In genomic region chr7:27277191-27277590, GRCm38 (mm10) we compare ENCODE assay signal across 12 mouse cellular contexts. TPM values are rescaled to one million over a fixed set of nuclear protein-coding genes. Genes with fewer than 3 reads are reported as not detected.
A peak's percentile ranks its signal among the peaks of the same experiment; 100 is the strongest.
DNase-seq lines count a peak whose midpoint lies in the region; ATAC-seq and TF ChIP-seq lines count a peak whose summit lies in the region.
"Had no signal": no experiment of that assay in that cellular context is flagged by ENCODE, and none has a peak within 500 bp of the region (broad histone marks: within the 10 kb centered on the region; RNA-seq: fewer than 3 reads in every experiment).

No protein-coding gene starts in this region.

- 79% methylated on average over 3 of the region's 3 CpGs for WGBS in liver, embryonic 12.5 days (ENCODE audit: insufficient replicate concordance)
- 75% methylated on average over 3 of the region's 3 CpGs for WGBS in liver, embryonic 14.5 days (ENCODE audit: insufficient replicate concordance)

- ATAC-seq in liver, embryonic 12.5 days, result no peak
- ATAC-seq in G1E (ENCODE audit: extremely low read depth, insufficient number of reproducible peaks, low FRiP score, poor library complexity, severe bottlenecking), result no peak
- no peak for ATAC-seq in liver, embryonic 14.5 days (ENCODE audit: insufficient read depth)
- ATAC-seq in inflammation-experienced regulatory T-cells, adult 6 months, result no peak
- ATAC-seq: forebrain, embryonic 13.5 days had no signal

- H3K27me3 ChIP-seq in liver, embryonic 12.5 days (replicated peaks), result no peaks in the 10 kb centered on the region
- H3K27me3 ChIP-seq in G1E (ENCODE audit: insufficient read depth, low read length), result peaks cover 9% of the 10 kb centered on the region; the same call in 1 of the 2 replicates
- H3K27me3 ChIP-seq in liver, embryonic 14.5 days (ENCODE audit: control insufficient read depth, insufficient read depth, low read length), result no peaks in the 10 kb centered on the region
- H3K27me3 ChIP-seq: forebrain, embryonic 13.5 days; hindbrain, embryonic 12.5 days; limb, embryonic 12.5 days had no signal

- H3K4me2 ChIP-seq in liver, embryonic 12.5 days, result no peak overlapping the region
- no peak overlapping the region for H3K4me2 ChIP-seq in liver, embryonic 14.5 days (ENCODE audit: low read depth)
- H3K4me2 ChIP-seq: forebrain, embryonic 13.5 days; hindbrain, embryonic 12.5 days; limb, embryonic 12.5 days had no signal

- H3K27ac ChIP-seq in liver, embryonic 12.5 days, result no peak overlapping the region
- no peak overlapping the region for H3K27ac ChIP-seq in liver, embryonic 14.5 days
- H3K27ac ChIP-seq: forebrain, embryonic 13.5 days; hindbrain, embryonic 12.5 days; limb, embryonic 12.5 days had no signal

- no peak for TF ChIP-seq EP300 in liver, embryonic 14.5 days (IDR thresholded peaks at IDR 0.05; ENCODE audit: low read depth)

- H3K9me3 ChIP-seq in liver, embryonic 12.5 days (replicated peaks), result no peaks in the 10 kb centered on the region
- no peaks in the 10 kb centered on the region for H3K9me3 ChIP-seq in G1E (replicated peaks)
- H3K9me3 ChIP-seq in liver, embryonic 14.5 days (ENCODE audit: control insufficient read depth, low read length), result no peaks in the 10 kb centered on the region
- H3K9me3 ChIP-seq: forebrain, embryonic 13.5 days; hindbrain, embryonic 12.5 days; limb, embryonic 12.5 days had no signal

- TF ChIP-seq CTCF in G1E (IDR thresholded peaks at IDR 0.05; ENCODE audit: low read depth, low read length), result 0 out of 2 replicates have a peak, but pooled peaks have one; percentile 21
- TF ChIP-seq CTCF in liver, embryonic 14.5 days (IDR thresholded peaks at IDR 0.05; ENCODE audit: low read depth), result peak; percentile 65

- peaks cover 23% of the 10 kb centered on the region for H3K36me3 ChIP-seq in liver, embryonic 12.5 days
- peaks cover 2% of the 10 kb centered on the region for H3K36me3 ChIP-seq in G1E (replicated peaks)
- H3K36me3 ChIP-seq in liver, embryonic 14.5 days (replicated peaks; ENCODE audit: control insufficient read depth, insufficient read depth, low read depth), result no peaks in the 10 kb centered on the region

- DNase-seq in liver (peak; percentile 6), G1E (ENCODE audit: low spot score) (no peak)
- peak; percentile 23 for DNase-seq in CD4-positive helper T cell, adult 2 months (ENCODE audit: low read depth, low spot score)
- no peak for DNase-seq in liver, embryonic 14.5 days (ENCODE audit: low read depth in 3 of 3, low spot score in 3 of 3)
- no peak for DNase-seq in ovary, postnatal 10 days (ENCODE audit: low spot score)
- DNase-seq: heart, adult 11 months; thymus, adult 18-20 months had no signal

- no peak overlapping the region for H3K9ac ChIP-seq in liver, embryonic 12.5 days
- H3K9ac ChIP-seq in liver, embryonic 14.5 days (replicated peaks), result no peak overlapping the region
- H3K9ac ChIP-seq: forebrain, embryonic 13.5 days; hindbrain, embryonic 12.5 days; limb, embryonic 12.5 days had no signal

- peaks cover 22% of the 10 kb centered on the region for H3K4me1 ChIP-seq in liver, embryonic 12.5 days
- peaks cover 14% of the 10 kb centered on the region for H3K4me1 ChIP-seq in G1E (ENCODE audit: insufficient read depth, low read depth, low read length)
- H3K4me1 ChIP-seq in liver, embryonic 14.5 days (replicated peaks; ENCODE audit: control insufficient read depth in 2 of 2, insufficient read depth in 2 of 2, low read length in 1 of 2), result 0 out of 4 replicates have a peak, but pooled peaks cover 0 to 3% of the 10 kb centered on the region in 2 experiments
- H3K4me1 ChIP-seq: forebrain, embryonic 13.5 days; hindbrain, embryonic 12.5 days; limb, embryonic 12.5 days had no signal

- H3K4me3 ChIP-seq in liver, embryonic 12.5 days, result no peak overlapping the region
- no peak overlapping the region for H3K4me3 ChIP-seq in G1E (ENCODE audit: low read depth, low read length)
- no peak overlapping the region for H3K4me3 ChIP-seq in liver, embryonic 14.5 days (ENCODE audit: insufficient read depth in 1 of 2, low read depth in 2 of 2, low read length in 2 of 2)
- H3K4me3 ChIP-seq: forebrain, embryonic 13.5 days; hindbrain, embryonic 12.5 days; limb, embryonic 12.5 days had no signal

RNA-seq across cellular contexts. Expression of gene Numbl, which starts 19.0 kb away (rescaled TPM):
- 3.9 and 4.0 TPM in 2 replicates for polyA plus RNA-seq in liver, embryonic 12.5 days (2016; fragmentation: Nextera tagmentation; extraction: Ambion mirVana)
- total RNA-seq in G1E (2014; fragmentation: Nextera tagmentation), result 2.9 and 4.5 TPM in 2 replicates
- 1.3 and 1.6 TPM in 2 replicates for total RNA-seq in G1E (2017)
- polyA plus RNA-seq in G1E (2012), result 5.7 TPM in 2 replicates
- polyA plus RNA-seq in liver, embryonic 14.5 days (2012; rRNA removed), result 1.9 and 2.1 TPM in 2 replicates
- polyA plus RNA-seq in liver, embryonic 14.5 days (2014; fragmentation: Nextera tagmentation; extraction: Ambion mirVana), result 0.72 and 0.83 TPM in 2 replicates
- under 1 TPM; 0.15 to 0.38 (median 0.15) TPM for polyA plus RNA-seq in inflammation-experienced regulatory T-cells, adult 6 months (2017; shearing (Covaris generic))

RNA-seq across cellular contexts. Expression of gene Coq8b, which starts 44.4 kb away (rescaled TPM):
- polyA plus RNA-seq in liver, embryonic 12.5 days (2016; fragmentation: Nextera tagmentation; extraction: Ambion mirVana), result 14.2 and 15.7 TPM in 2 replicates
- 19.3 and 30.4 TPM in 2 replicates for total RNA-seq in G1E (2014; fragmentation: Nextera tagmentation)
- 25.3 and 25.5 TPM in 2 replicates for total RNA-seq in G1E (2017)
- polyA plus RNA-seq in G1E (2012), result 62.2 and 65.3 TPM in 2 replicates
- 9.3 and 12.4 TPM in 2 replicates for polyA plus RNA-seq in liver, embryonic 14.5 days (2012; rRNA removed)
- 17.7 and 19.8 TPM in 2 replicates for polyA plus RNA-seq in liver, embryonic 14.5 days (2014; fragmentation: Nextera tagmentation; extraction: Ambion mirVana)
- polyA plus RNA-seq in inflammation-experienced regulatory T-cells, adult 6 months (2017; shearing (Covaris generic)), result 10 to 100 TPM in 2 of 3 experiments, 1 to 10 TPM in 1; 9.5 to 14.0 (median 10.9) TPM

RNA-seq across cellular contexts. Expression of gene Itpkc, which starts 48.7 kb away (rescaled TPM):
- polyA plus RNA-seq in liver, embryonic 12.5 days (2016; fragmentation: Nextera tagmentation; extraction: Ambion mirVana), result 3.5 and 4.1 TPM in 2 replicates
- total RNA-seq in G1E (2014; fragmentation: Nextera tagmentation) (5.3 and 6.6 TPM in 2 replicates), G1E (2017) (4.6 TPM in 2 replicates)
- polyA plus RNA-seq in G1E (2012), result 3.5 and 3.9 TPM in 2 replicates
- polyA plus RNA-seq in liver, embryonic 14.5 days (2012; rRNA removed), result 2.0 and 2.3 TPM in 2 replicates
- 1.3 and 1.5 TPM in 2 replicates for polyA plus RNA-seq in liver, embryonic 14.5 days (2014; fragmentation: Nextera tagmentation; extraction: Ambion mirVana)
- polyA plus RNA-seq in inflammation-experienced regulatory T-cells, adult 6 months (2017; shearing (Covaris generic)), result under 1 TPM; 0.49 to 0.83 (median 0.58) TPM

Comparison
In these comparisons a context has a peak if more than half of its experiments do, and no peak if none do; other contexts are left out.
1. DNase-seq: peak in liver (single experiment) and CD4-positive helper T cell, adult 2 months (single experiment); none in G1E (single experiment), liver, embryonic 14.5 days (0 of 3) and ovary, postnatal 10 days (single experiment).